Mouse (Mus musculus) testis, adult 2 months (tissue): ENCODE results near the gene Bhlha9.

Experiments
- CTCF ChIP-seq: fragments of 200-500 bp; IDR thresholded peaks from 2 replicates; pipeline ENCODE4 v1.5.1; 2012; ENCODE audit warnings: low read depth, mild to moderate bottlenecking, inconsistent platforms, low read length, moderate library complexity; ENCODE audit not compliant: control insufficient read depth, insufficient read depth, insufficient replicate concordance
- POLR2A ChIP-seq: fragments of 200-500 bp; IDR thresholded peaks from 2 replicates; pipeline ENCODE4 v1.6.1; 2012; ENCODE audit warnings: low read depth, mild to moderate bottlenecking, inconsistent platforms, low read length, moderate library complexity; ENCODE audit not compliant: control insufficient read depth

- TF ChIP-seq CTCF: no peak
- TF ChIP-seq POLR2A: no peak
Measured at GRCm38 (mm10) chr11:76630023-76630422, 42.2 kb upstream of the Bhlha9 start.
